Mouse (Mus musculus): ENCODE data around the gene Tecpr2.

Gene Tecpr2

GRCm38 (mm10) chr12:110979808-110980207 lies 90.7 kb downstream of the Tecpr2 start:
- no peak for DNase-seq

GRCm38 (mm10) chr12:110981736-110982135 lies 92.7 kb downstream of the Tecpr2 start:
- DNase-seq: peak; percentile 79

GRCm38 (mm10) chr12:110983083-110983482 lies 94.0 kb downstream of the Tecpr2 start:
- peak; percentile 87 for DNase-seq

GRCm38 (mm10) chr12:110983714-110984113 lies 94.7 kb downstream of the Tecpr2 start:
- DNase-seq: peak; percentile 88

- no peak for DNase-seq
These were observed 95.5 kb downstream of the Tecpr2 start for GRCm38 (mm10) chr12:110984598-110984997.

GRCm38 (mm10) chr12:110985141-110985540 lies 96.1 kb downstream of the Tecpr2 start:
- peak; percentile 87 for DNase-seq

GRCm38 (mm10) chr12:110986536-110987425 lies 97.7 kb downstream of the Tecpr2 start:
- peak; percentile 97 for DNase-seq

GRCm38 (mm10) chr12:110989409-110989808 lies 100.3 kb downstream of the Tecpr2 start:
- DNase-seq: peak; percentile 63

GRCm38 (mm10) chr12:110990500-110990899 lies 101.4 kb downstream of the Tecpr2 start:
- DNase-seq: peak; percentile 74

- peak; percentile 98 for DNase-seq
These were observed 102.5 kb downstream of the Tecpr2 start for GRCm38 (mm10) chr12:110991361-110992127.

- DNase-seq: peak; percentile 99
These were observed 103.1 kb downstream of the Tecpr2 start for GRCm38 (mm10) chr12:110992128-110992553.

- DNase-seq: no peak
These were observed 103.7 kb downstream of the Tecpr2 start for GRCm38 (mm10) chr12:110992771-110993170.

GRCm38 (mm10) chr12:110993226-110993625 lies 104.2 kb downstream of the Tecpr2 start:
- no peak for DNase-seq

GRCm38 (mm10) chr12:110994666-110995065 lies 105.6 kb downstream of the Tecpr2 start:
- DNase-seq: peak; percentile 69

- DNase-seq: peak; percentile 64
These were observed 109.0 kb downstream of the Tecpr2 start for GRCm38 (mm10) chr12:110998092-110998491.

GRCm38 (mm10) chr12:110999820-111000219 lies 110.8 kb downstream of the Tecpr2 start:
- no peak for DNase-seq

GRCm38 (mm10) chr12:111000956-111001355 lies 111.9 kb downstream of the Tecpr2 start:
- peak; percentile 63 for DNase-seq

- peak; percentile 84 for DNase-seq
These were observed 115.1 kb downstream of the Tecpr2 start for GRCm38 (mm10) chr12:111004142-111004541.

GRCm38 (mm10) chr12:111005803-111006202 lies 116.7 kb downstream of the Tecpr2 start:
- peak; percentile 71 for DNase-seq

- peak; percentile 81 for DNase-seq
These were observed 117.3 kb downstream of the Tecpr2 start for GRCm38 (mm10) chr12:111006339-111006738.

GRCm38 (mm10) chr12:111007134-111008103 lies 118.4 kb downstream of the Tecpr2 start:
- DNase-seq: peak; percentile 97

All from heart, adult 11 months (tissue).